Comparison of ENCODE assay signal across 8 mouse cellular contexts in the genomic region with DNA sequence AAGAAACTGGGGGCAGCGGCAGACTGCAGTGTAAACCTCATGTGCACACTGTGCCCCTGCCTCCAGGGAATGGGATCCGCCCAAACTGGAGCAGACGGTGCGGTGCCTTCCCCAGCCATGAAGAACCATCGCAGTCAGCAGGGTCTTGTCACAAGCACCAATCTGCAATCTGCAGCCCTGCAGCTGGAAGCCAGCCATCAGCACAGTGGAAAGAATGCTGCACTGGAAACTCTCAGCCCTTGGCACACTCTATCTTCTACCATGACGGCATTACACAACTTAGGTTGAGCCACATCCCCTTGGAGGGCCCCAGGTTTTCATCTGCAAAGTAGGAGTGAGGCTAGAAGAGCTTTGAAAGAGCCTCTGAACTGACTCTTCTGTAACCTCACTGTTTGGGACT.
DNase-seq lines count a peak whose midpoint lies in the region; ATAC-seq and TF ChIP-seq lines count a peak whose summit lies in the region.

No protein-coding gene starts in this region.

- no peak overlapping the region for H3K27ac ChIP-seq in midbrain, embryonic 14.5 days (replicated peaks; ENCODE audit: low read depth, low read length)
- H3K27ac ChIP-seq in midbrain, embryonic 11.5 days (ENCODE audit: low read depth, low read length): no peak overlapping the region
- peak overlapping the region; percentile 73 for H3K27ac ChIP-seq in embryonic facial prominence, embryonic 14.5 days (replicated peaks; ENCODE audit: low read depth, low read length)
- H3K27ac ChIP-seq in heart, postnatal 0 days (ENCODE audit: low read depth): peak overlapping the region; percentile 78
- no peak overlapping the region for H3K27ac ChIP-seq in liver, embryonic 13.5 days

- no peak for ATAC-seq in midbrain, embryonic 14.5 days (ENCODE audit: low FRiP score, low TSS enrichment)
- no peak for ATAC-seq in midbrain, embryonic 11.5 days (ENCODE audit: low FRiP score)
- ATAC-seq in embryonic facial prominence, embryonic 14.5 days (ENCODE audit: low read depth): peak; percentile 90
- peak; percentile 95 for ATAC-seq in heart, postnatal 0 days (ENCODE audit: insufficient read depth, low read depth)
- ATAC-seq in liver, embryonic 13.5 days (ENCODE audit: low read depth): peak; percentile 68

- peak; percentile 52 for DNase-seq in midbrain, embryonic 14.5 days
- DNase-seq in midbrain, embryonic 11.5 days (ENCODE audit: low spot score, missing footprints): no peak
- peak; percentile 94 for DNase-seq in embryonic facial prominence, embryonic 14.5 days (ENCODE audit: low spot score)
- peak; percentile 90 for DNase-seq in heart, postnatal 0 days (ENCODE audit: low spot score)
- DNase-seq in liver, embryonic 13.5 days: no peak
- peak; percentile 83 for DNase-seq in skeletal muscle tissue, adult 2 months (ENCODE audit: low read depth, low spot score)
- no peak for DNase-seq in spleen, postnatal 14 days (ENCODE audit: low spot score in 2 of 2)
- no peak for DNase-seq in cerebellum, adult 18-20 months

- H3K9me3 ChIP-seq in midbrain, embryonic 14.5 days (ENCODE audit: control insufficient read depth, low read length): no peaks in the 10 kb centered on the region
- H3K9me3 ChIP-seq in midbrain, embryonic 11.5 days (ENCODE audit: control insufficient read depth, low read length): no peaks in the 10 kb centered on the region
- no peaks in the 10 kb centered on the region for H3K9me3 ChIP-seq in embryonic facial prominence, embryonic 14.5 days (ENCODE audit: control insufficient read depth, low read length)
- no peaks in the 10 kb centered on the region for H3K9me3 ChIP-seq in heart, postnatal 0 days (replicated peaks; ENCODE audit: control insufficient read depth, low read length)
- no peaks in the 10 kb centered on the region for H3K9me3 ChIP-seq in liver, embryonic 13.5 days (replicated peaks)

- TF ChIP-seq EP300 in heart, postnatal 0 days (IDR thresholded peaks at IDR 0.05; ENCODE audit: low read depth): no peak; the same call in 1 of the 2 replicates

- H3K4me2 ChIP-seq in midbrain, embryonic 14.5 days (ENCODE audit: low read length): no peak overlapping the region
- H3K4me2 ChIP-seq in midbrain, embryonic 11.5 days: no peak overlapping the region
- 0 out of 2 replicates have a peak overlapping the region, but pooled peaks have one; percentile 11 for H3K4me2 ChIP-seq in embryonic facial prominence, embryonic 14.5 days (ENCODE audit: low read depth, low read length)
- no peak overlapping the region for H3K4me2 ChIP-seq in heart, postnatal 0 days (ENCODE audit: low read depth, low read length)
- H3K4me2 ChIP-seq in liver, embryonic 13.5 days: peak overlapping the region; percentile 18; the same call in 1 of the 2 replicates

- H3K4me3 ChIP-seq in midbrain, embryonic 14.5 days (replicated peaks; ENCODE audit: low read depth, low read length): no peak overlapping the region
- no peak overlapping the region for H3K4me3 ChIP-seq in midbrain, embryonic 11.5 days (ENCODE audit: low read depth, low read length)
- H3K4me3 ChIP-seq in embryonic facial prominence, embryonic 14.5 days (ENCODE audit: low read depth, low read length): no peak overlapping the region
- no peak overlapping the region for H3K4me3 ChIP-seq in heart, postnatal 0 days (ENCODE audit: low read depth, low read length)
- no peak overlapping the region for H3K4me3 ChIP-seq in liver, embryonic 13.5 days (replicated peaks)

- no peaks in the 10 kb centered on the region for H3K27me3 ChIP-seq in midbrain, embryonic 14.5 days (ENCODE audit: control insufficient read depth, insufficient read depth, low read length)
- no peaks in the 10 kb centered on the region for H3K27me3 ChIP-seq in midbrain, embryonic 11.5 days (ENCODE audit: control insufficient read depth, insufficient read depth, low read length)
- H3K27me3 ChIP-seq in embryonic facial prominence, embryonic 14.5 days (replicated peaks; ENCODE audit: control insufficient read depth, insufficient read depth, low read length): no peaks in the 10 kb centered on the region
- no peaks in the 10 kb centered on the region for H3K27me3 ChIP-seq in heart, postnatal 0 days (ENCODE audit: control insufficient read depth, insufficient read depth, low read length)
- no peaks in the 10 kb centered on the region for H3K27me3 ChIP-seq in liver, embryonic 13.5 days

- H3K36me3 ChIP-seq in midbrain, embryonic 14.5 days (ENCODE audit: control insufficient read depth, insufficient read depth, low read length): no peaks in the 10 kb centered on the region
- H3K36me3 ChIP-seq in midbrain, embryonic 11.5 days (ENCODE audit: control insufficient read depth, insufficient read depth, low read length): no peaks in the 10 kb centered on the region
- H3K36me3 ChIP-seq in embryonic facial prominence, embryonic 14.5 days (ENCODE audit: control insufficient read depth, insufficient read depth, low read length): no peaks in the 10 kb centered on the region
- H3K36me3 ChIP-seq in heart, postnatal 0 days (replicated peaks; ENCODE audit: control insufficient read depth, insufficient read depth, low read length): peaks cover 14% of the 10 kb centered on the region
- H3K36me3 ChIP-seq in liver, embryonic 13.5 days: no peaks in the 10 kb centered on the region

- 70% methylated on average over 6 of the region's 6 CpGs for WGBS in midbrain, embryonic 14.5 days
- WGBS in midbrain, embryonic 11.5 days: 83% methylated on average over 6 of the region's 6 CpGs
- WGBS in embryonic facial prominence, embryonic 14.5 days: 21% methylated on average over 6 of the region's 6 CpGs
- WGBS in heart, postnatal 0 days: 19% methylated on average over 6 of the region's 6 CpGs
- 44% methylated on average over 6 of the region's 6 CpGs for WGBS in liver, embryonic 13.5 days (ENCODE audit: insufficient replicate concordance)

- no peaks in the 10 kb centered on the region for H3K4me1 ChIP-seq in midbrain, embryonic 14.5 days (ENCODE audit: control insufficient read depth, insufficient read depth, low read length)
- H3K4me1 ChIP-seq in midbrain, embryonic 11.5 days (ENCODE audit: control insufficient read depth, insufficient read depth, low read length): no peaks in the 10 kb centered on the region
- peaks cover 23% of the 10 kb centered on the region; the same call in 1 of the 2 replicates for H3K4me1 ChIP-seq in embryonic facial prominence, embryonic 14.5 days (ENCODE audit: control insufficient read depth, insufficient read depth, low read length)
- H3K4me1 ChIP-seq in heart, postnatal 0 days (ENCODE audit: control insufficient read depth, insufficient read depth): peaks cover 37% of the 10 kb centered on the region
- peaks cover 32% of the 10 kb centered on the region for H3K4me1 ChIP-seq in liver, embryonic 13.5 days (replicated peaks)

- TF ChIP-seq CTCF in heart, postnatal 0 days (IDR thresholded peaks at IDR 0.05; ENCODE audit: low read depth): 0 out of 2 replicates have a peak, but pooled peaks have one; percentile 7

- H3K9ac ChIP-seq in midbrain, embryonic 14.5 days (replicated peaks; ENCODE audit: low read length): no peak overlapping the region
- H3K9ac ChIP-seq in midbrain, embryonic 11.5 days (ENCODE audit: low read length): no peak overlapping the region
- H3K9ac ChIP-seq in embryonic facial prominence, embryonic 14.5 days (ENCODE audit: low read depth, low read length): no peak overlapping the region
- no peak overlapping the region for H3K9ac ChIP-seq in heart, postnatal 0 days (replicated peaks; ENCODE audit: low read depth, low read length)
- H3K9ac ChIP-seq in liver, embryonic 13.5 days: no peak overlapping the region

Comparison
In these comparisons a context has a peak if more than half of its experiments do, and no peak if none do; other contexts are left out.
1. DNase-seq: peak in midbrain, embryonic 14.5 days (single experiment), embryonic facial prominence, embryonic 14.5 days (single experiment), heart, postnatal 0 days (single experiment) and skeletal muscle tissue, adult 2 months (single experiment); none in midbrain, embryonic 11.5 days (single experiment), liver, embryonic 13.5 days (single experiment), spleen, postnatal 14 days (0 of 2) and cerebellum, adult 18-20 months (0 of 2).
2. ATAC-seq: peak in embryonic facial prominence, embryonic 14.5 days (single experiment), heart, postnatal 0 days (single experiment) and liver, embryonic 13.5 days (single experiment); none in midbrain, embryonic 14.5 days (single experiment) and midbrain, embryonic 11.5 days (single experiment).
3. H3K27ac ChIP-seq: peak in embryonic facial prominence, embryonic 14.5 days (single experiment) and heart, postnatal 0 days (single experiment); none in midbrain, embryonic 14.5 days (single experiment), midbrain, embryonic 11.5 days (single experiment) and liver, embryonic 13.5 days (single experiment).
4. H3K4me2 ChIP-seq: peak in embryonic facial prominence, embryonic 14.5 days (single experiment) and liver, embryonic 13.5 days (single experiment); none in midbrain, embryonic 14.5 days (single experiment), midbrain, embryonic 11.5 days (single experiment) and heart, postnatal 0 days (single experiment).